Mouse (Mus musculus): Measurements from ENCODE around the gene Agap1. TPM values are rescaled to one million over a fixed set of nuclear protein-coding genes. Genes with fewer than 3 reads are reported as not detected.

Agap1 gene
- total RNA-seq (2014; rRNA removed), result 175 and 187 TPM in 2 replicates
- 40.4 and 45.9 TPM in 2 replicates for polyA plus RNA-seq (2015; fragmentation: Nextera tagmentation; extraction: Ambion mirVana)

DNA sequence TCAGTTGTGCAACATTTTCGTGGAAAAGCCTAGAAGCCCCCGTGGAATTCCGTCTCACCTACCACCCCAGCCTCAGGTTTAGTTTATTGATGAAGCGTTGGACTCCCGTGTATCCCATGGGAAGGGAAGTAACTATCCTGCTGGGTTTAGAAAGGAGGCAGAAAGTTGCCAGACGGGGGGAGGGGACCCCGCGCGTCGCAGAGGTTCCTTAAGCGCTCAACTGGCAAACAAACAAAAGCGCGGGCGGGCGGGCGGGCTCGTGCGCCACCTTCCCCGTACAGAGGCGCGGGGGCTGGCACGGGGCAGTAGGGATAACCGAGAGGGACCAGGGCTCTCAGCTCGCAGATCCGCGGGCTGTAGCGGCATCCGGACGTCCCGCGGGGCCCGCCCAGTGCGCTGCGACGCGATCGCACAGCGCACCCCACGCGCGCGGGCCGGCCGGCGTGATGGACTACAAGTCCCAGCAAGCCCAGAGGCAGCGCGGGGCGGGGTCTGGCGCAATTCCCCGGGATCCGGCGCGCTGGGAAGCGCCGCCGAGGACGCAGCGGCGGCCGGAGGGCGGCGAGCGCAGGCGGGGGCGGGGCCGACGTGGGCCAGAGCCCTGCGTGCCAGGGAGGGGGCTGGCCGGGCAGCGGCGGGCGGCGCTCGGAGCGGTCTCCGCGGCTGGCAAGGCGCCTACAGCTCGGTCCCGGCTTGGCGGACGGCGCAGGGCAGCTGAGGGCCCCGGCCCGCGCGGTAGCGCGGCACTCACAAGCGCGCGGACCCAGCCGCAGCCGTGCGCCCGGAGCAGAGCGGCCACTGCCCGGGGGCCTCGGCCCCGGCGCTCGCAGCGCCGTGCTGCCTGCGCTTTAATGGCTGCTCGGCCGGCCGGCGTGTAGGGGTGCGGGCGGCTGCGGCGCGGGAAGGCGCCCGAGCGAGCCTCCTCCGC, at the start of gene Agap1:
TSS of gene Agap1 (plus strand) at position 611 of the 928 bp plus-strand sequence.
- under 1% methylated on average over 96 of the region's 118 CpGs for WGBS
- H3K27me3 ChIP-seq (ENCODE audit: insufficient read depth, low read length), result no peaks in the 10 kb centered on the region

DNA sequence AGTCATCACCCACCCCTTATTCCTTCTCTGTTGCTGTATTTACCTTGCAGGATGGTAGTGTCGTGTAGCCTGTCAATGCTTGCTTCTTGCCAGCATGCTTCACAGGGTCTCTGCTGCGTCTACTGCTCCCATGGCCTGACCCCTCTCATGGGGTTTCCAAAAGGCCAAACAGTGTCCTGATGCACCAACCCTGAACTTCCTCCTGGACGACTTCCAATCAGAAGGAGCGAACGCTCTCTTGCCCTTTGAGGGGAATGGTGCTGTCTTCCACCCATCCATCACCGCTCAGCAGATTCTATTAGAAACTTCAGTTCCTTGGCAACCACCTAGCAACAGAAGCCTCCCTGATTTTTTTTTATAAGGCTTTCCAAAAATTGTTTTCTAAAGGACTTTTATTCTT, 48.6 kb upstream of the Agap1 start:
- Histone ChIP-seq H3K4me3 (ENCODE audit: low read depth, low read length) (no peak overlapping the region), H3K9ac (replicated peaks; ENCODE audit: low read length, poor library complexity, severe bottlenecking) (no peak overlapping the region), H3K9me3 (ENCODE audit: low read length) (no peaks in the 10 kb centered on the region), H3K4me2 (ENCODE audit: low read depth, low read length, poor library complexity, severe bottlenecking) (no peak overlapping the region), H3K27me3 (ENCODE audit: insufficient read depth, low read length) (no peaks in the 10 kb centered on the region), H3K4me1 (ENCODE audit: insufficient read depth, low read length) (peaks cover 3% of the 10 kb centered on the region; the same call in 1 of the 2 replicates), H3K36me3 (ENCODE audit: insufficient read depth, low read length) (no peaks in the 10 kb centered on the region), H3K27ac (ENCODE audit: low read depth, low read length) (no peak overlapping the region)
- 68% methylated on average over 6 of the region's 6 CpGs for WGBS
- peak; percentile 43 for DNase-seq (ENCODE audit: low spot score)
- no peak for ATAC-seq (ENCODE audit: low FRiP score)
- no peak for TF ChIP-seq CTCF (IDR thresholded peaks at IDR 0.05)

More for the DNA sequence above, at the start of gene Agap1:
- no peak for TF ChIP-seq CTCF (IDR thresholded peaks at IDR 0.05)
- peak within 1 kb of the TSS; percentile 69 for H3K4me2 ChIP-seq (ENCODE audit: low read depth, low read length, poor library complexity, severe bottlenecking)
- peaks cover 9% of the 10 kb centered on the region for H3K4me1 ChIP-seq (ENCODE audit: insufficient read depth, low read length)
- ATAC-seq (ENCODE audit: low FRiP score) (peak; percentile 91), DNase-seq (ENCODE audit: low spot score) (peak; percentile 93)
- no peaks in the 10 kb centered on the region for H3K36me3 ChIP-seq (ENCODE audit: insufficient read depth, low read length)
- peak within 1 kb of the TSS; percentile 65 for H3K4me3 ChIP-seq (ENCODE audit: low read depth, low read length)
- peak within 1 kb of the TSS; percentile 74 for H3K9ac ChIP-seq (replicated peaks; ENCODE audit: low read length, poor library complexity, severe bottlenecking)
- H3K9me3 ChIP-seq (ENCODE audit: low read length), result no peaks in the 10 kb centered on the region
- H3K27ac ChIP-seq (ENCODE audit: low read depth, low read length), result peak within 1 kb of the TSS; percentile 27; the same call in 1 of the 2 replicates

DNA sequence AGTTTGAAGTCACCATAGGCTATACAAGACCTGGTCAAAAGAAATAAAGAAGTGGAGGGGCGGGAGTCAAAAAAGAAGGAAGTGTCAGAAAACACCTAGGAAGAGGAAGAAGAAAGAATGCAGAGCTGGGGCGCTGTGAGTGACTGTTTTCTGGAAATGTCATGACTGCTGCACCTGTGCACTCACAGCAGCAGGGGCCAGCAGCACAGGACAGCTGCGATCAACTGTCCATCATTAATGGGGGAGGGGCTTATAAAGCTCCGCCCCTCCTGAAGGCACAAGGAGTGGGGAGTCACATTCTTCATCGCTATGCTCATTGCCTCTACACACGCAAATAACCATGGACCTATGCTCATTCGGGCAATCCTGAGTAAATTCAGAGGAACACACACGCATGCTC, 46.6 kb upstream of the Agap1 start:
- Histone ChIP-seq H3K9me3 (ENCODE audit: low read length) (no peaks in the 10 kb centered on the region), H3K27ac (ENCODE audit: low read depth, low read length) (no peak overlapping the region), H3K27me3 (ENCODE audit: insufficient read depth, low read length) (no peaks in the 10 kb centered on the region), H3K9ac (replicated peaks; ENCODE audit: low read length, poor library complexity, severe bottlenecking) (no peak overlapping the region), H3K36me3 (ENCODE audit: insufficient read depth, low read length) (no peaks in the 10 kb centered on the region), H3K4me2 (ENCODE audit: low read depth, low read length, poor library complexity, severe bottlenecking) (no peak overlapping the region), H3K4me1 (ENCODE audit: insufficient read depth, low read length) (peaks cover 3% of the 10 kb centered on the region; the same call in 1 of the 2 replicates), H3K4me3 (ENCODE audit: low read depth, low read length) (no peak overlapping the region)
- no peak for DNase-seq (ENCODE audit: low spot score)
- no peak for TF ChIP-seq CTCF (IDR thresholded peaks at IDR 0.05)
- WGBS, result 86% methylated on average over 8 of the region's 8 CpGs
- ATAC-seq (ENCODE audit: low FRiP score), result no peak

DNA sequence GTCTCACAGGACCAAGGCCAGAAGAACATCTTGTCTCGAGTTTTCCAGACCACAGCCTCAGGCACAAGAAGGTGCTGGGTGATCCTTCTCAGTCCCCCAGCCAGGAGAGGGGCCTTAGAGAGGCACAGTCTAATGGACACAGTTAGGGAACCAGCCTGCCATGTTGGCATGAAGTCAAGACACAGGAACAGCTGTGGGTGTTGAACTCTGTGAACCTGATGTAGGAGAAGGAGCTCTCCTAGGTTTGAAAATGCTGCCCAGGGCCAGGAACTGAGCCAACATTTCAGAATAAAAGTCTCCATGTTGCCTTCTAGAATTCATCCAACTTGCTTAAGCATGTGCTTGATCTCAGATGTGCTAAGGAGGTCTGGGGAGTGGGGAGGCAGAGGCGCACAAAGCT, 41.5 kb upstream of the Agap1 start:
- Histone ChIP-seq H3K9me3 (ENCODE audit: low read length) (no peaks in the 10 kb centered on the region), H3K27ac (ENCODE audit: low read depth, low read length) (no peak overlapping the region), H3K27me3 (ENCODE audit: insufficient read depth, low read length) (no peaks in the 10 kb centered on the region), H3K4me3 (ENCODE audit: low read depth, low read length) (no peak overlapping the region), H3K36me3 (ENCODE audit: insufficient read depth, low read length) (no peaks in the 10 kb centered on the region), H3K4me2 (ENCODE audit: low read depth, low read length, poor library complexity, severe bottlenecking) (no peak overlapping the region), H3K4me1 (ENCODE audit: insufficient read depth, low read length) (no peaks in the 10 kb centered on the region), H3K9ac (replicated peaks; ENCODE audit: low read length, poor library complexity, severe bottlenecking) (no peak overlapping the region)
- 71% methylated on average over 2 of the region's 2 CpGs for WGBS
- no peak for ATAC-seq (ENCODE audit: low FRiP score)
- DNase-seq (ENCODE audit: low spot score), result peak; percentile 61
- no peak for TF ChIP-seq CTCF (IDR thresholded peaks at IDR 0.05)

DNA sequence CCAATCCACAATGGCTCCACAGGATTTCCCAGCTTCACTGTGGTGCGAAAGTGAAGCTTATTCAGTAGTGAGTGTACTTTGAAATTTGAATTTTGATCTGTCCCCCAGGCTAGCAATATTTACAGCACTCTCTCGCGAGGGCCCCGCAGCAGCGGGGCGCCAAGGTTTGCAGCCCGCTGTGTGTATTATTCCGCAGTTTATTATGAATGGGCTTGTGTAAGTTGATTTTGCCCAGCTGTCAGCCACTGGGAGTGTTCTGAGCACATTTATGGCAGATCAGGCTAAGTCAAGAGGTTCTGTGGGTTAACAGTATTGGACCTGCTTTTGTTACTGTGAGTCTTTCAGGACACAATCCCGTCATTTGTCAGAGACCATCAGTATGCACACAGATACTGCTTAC, 40.0 kb upstream of the Agap1 start:
- Histone ChIP-seq H3K27ac (ENCODE audit: low read depth, low read length) (no peak overlapping the region), H3K4me1 (ENCODE audit: insufficient read depth, low read length) (no peaks in the 10 kb centered on the region), H3K9ac (replicated peaks; ENCODE audit: low read length, poor library complexity, severe bottlenecking) (no peak overlapping the region), H3K27me3 (ENCODE audit: insufficient read depth, low read length) (no peaks in the 10 kb centered on the region), H3K36me3 (ENCODE audit: insufficient read depth, low read length) (no peaks in the 10 kb centered on the region), H3K9me3 (ENCODE audit: low read length) (no peaks in the 10 kb centered on the region), H3K4me2 (ENCODE audit: low read depth, low read length, poor library complexity, severe bottlenecking) (no peak overlapping the region), H3K4me3 (ENCODE audit: low read depth, low read length) (no peak overlapping the region)
- ATAC-seq (ENCODE audit: low FRiP score) (no peak), DNase-seq (ENCODE audit: low spot score) (no peak)
- WGBS, result 44% methylated on average over 9 of the region's 9 CpGs
- no peak for TF ChIP-seq CTCF (IDR thresholded peaks at IDR 0.05)

DNA sequence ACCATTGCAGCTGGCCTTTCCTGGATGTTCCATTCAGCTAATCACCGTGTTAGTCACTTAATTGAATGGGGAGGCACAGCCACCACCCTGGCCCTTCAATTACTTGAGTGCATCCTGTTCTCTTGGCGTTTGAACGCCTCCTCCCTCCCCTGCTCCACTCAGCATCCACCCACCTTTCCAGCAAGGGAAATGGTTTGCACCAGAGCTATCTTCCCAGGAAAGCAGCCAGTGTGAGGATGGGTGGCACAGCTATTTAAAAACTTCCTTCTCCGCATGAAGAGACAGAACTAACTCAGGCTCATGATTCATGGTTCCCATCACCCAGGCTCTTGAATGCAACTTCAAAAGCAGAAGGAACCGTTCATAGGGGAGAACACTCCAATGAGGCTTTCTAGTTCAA, 37.7 kb upstream of the Agap1 start:
- Histone ChIP-seq H3K4me3 (ENCODE audit: low read depth, low read length) (no peak overlapping the region), H3K9ac (replicated peaks; ENCODE audit: low read length, poor library complexity, severe bottlenecking) (no peak overlapping the region), H3K4me2 (ENCODE audit: low read depth, low read length, poor library complexity, severe bottlenecking) (no peak overlapping the region), H3K27ac (ENCODE audit: low read depth, low read length) (no peak overlapping the region), H3K4me1 (ENCODE audit: insufficient read depth, low read length) (no peaks in the 10 kb centered on the region), H3K27me3 (ENCODE audit: insufficient read depth, low read length) (no peaks in the 10 kb centered on the region), H3K9me3 (ENCODE audit: low read length) (no peaks in the 10 kb centered on the region), H3K36me3 (ENCODE audit: insufficient read depth, low read length) (no peaks in the 10 kb centered on the region)
- WGBS, result 69% methylated on average over 5 of the region's 5 CpGs
- no peak for TF ChIP-seq CTCF (IDR thresholded peaks at IDR 0.05)
- ATAC-seq (ENCODE audit: low FRiP score) (no peak), DNase-seq (ENCODE audit: low spot score) (no peak)
